8 mouse cellular contexts compared by ENCODE assay signal in genomic region chr4:107313690-107314478, GRCm38 (mm10). TPM values are rescaled to one million over a fixed set of nuclear protein-coding genes. Genes with fewer than 3 reads are reported as not detected.
A peak's percentile ranks its signal among the peaks of the same experiment; 100 is the strongest.
DNase-seq lines count a peak whose midpoint lies in the region; ATAC-seq and TF ChIP-seq lines count a peak whose summit lies in the region.

Gene Yipf1 (plus strand): TSS chr4:107314363.

- no peaks in the 10 kb centered on the region for H3K27me3 ChIP-seq in forebrain, embryonic 15.5 days

- H3K36me3 ChIP-seq in forebrain, embryonic 15.5 days = no peaks in the 10 kb centered on the region

- peak; percentile 80; the same call in 1 of the 2 replicates for TF ChIP-seq POLR2A in lung, adult 2 months (IDR thresholded peaks at IDR 0.05; ENCODE audit: borderline replicate concordance, extremely low read depth, low read depth, low read length)

- peak within 1 kb of the TSS; percentile 68 for H3K4me3 ChIP-seq in forebrain, embryonic 15.5 days
- peak within 1 kb of the TSS; percentile 70 for H3K4me3 ChIP-seq in lung, adult 2 months (replicated peaks; ENCODE audit: extremely low read depth, low read depth, low read length)

- WGBS in forebrain, embryonic 15.5 days = under 1% methylated on average over 29 of the region's 29 CpGs
- WGBS in lung, adult 2 months = 1% methylated on average over 29 of the region's 29 CpGs

- intact Hi-C loops in heart, postnatal 25 days (cut with DNase I) = loop anchor here (1.0 to 5.0 kb wide), 4 partner anchors 21 to 137 kb away; partner anchors contain the start of genes Hspb11, Lrrc42, Tceanc2 and Tmem59

- H3K9ac ChIP-seq in forebrain, embryonic 15.5 days (replicated peaks) = peak within 1 kb of the TSS; percentile 60

- peak; percentile 76 for DNase-seq in ES-CJ7 (ENCODE audit: low read depth, low spot score)
- DNase-seq in cerebellum, adult 11 months = peak; percentile 86
- DNase-seq in heart, postnatal 25 days (ENCODE audit: low spot score) = peak; percentile 87
- DNase-seq in layer of hippocampus, adult 18-20 months (ENCODE audit: low spot score in 2 of 2) = peak; percentile 81 to 92
- peak; percentile 88 for DNase-seq in lung, adult 2 months
- DNase-seq in thymus, adult 18-20 months = peak; percentile 84 to 89

- peak; percentile 37; the same call in 1 of the 2 replicates for TF ChIP-seq CTCF in lung, adult 2 months (IDR thresholded peaks at IDR 0.05; ENCODE audit: insufficient read depth, low read length)

- ATAC-seq in forebrain, embryonic 15.5 days (replicated peaks) = peak; percentile 92
- peak; percentile 95 for ATAC-seq in neutrophil, adult 5-6 weeks (ENCODE audit: extremely low read depth, insufficient number of reproducible peaks, low FRiP score, poor library complexity, severe bottlenecking)

- peaks cover 13% of the 10 kb centered on the region for H3K4me1 ChIP-seq in forebrain, embryonic 15.5 days
- H3K4me1 ChIP-seq in lung, adult 2 months (ENCODE audit: control insufficient read depth, insufficient read depth, low read length) = peaks cover 4% of the 10 kb centered on the region

- H3K4me2 ChIP-seq in forebrain, embryonic 15.5 days (replicated peaks) = peak within 1 kb of the TSS; percentile 58

- no peaks in the 10 kb centered on the region for H3K9me3 ChIP-seq in forebrain, embryonic 15.5 days

- H3K27ac ChIP-seq in forebrain, embryonic 15.5 days (replicated peaks) = peak within 1 kb of the TSS; percentile 50; the same call in 1 of the 2 replicates

RNA-seq across cellular contexts. Expression of gene Yipf1, which starts in this region (rescaled TPM):
- 53.2 and 54.3 TPM in 2 replicates for polyA plus RNA-seq in forebrain, embryonic 15.5 days (2015; fragmentation: Nextera tagmentation; extraction: Ambion mirVana)
- total RNA-seq in heart, postnatal 25 days (2021) = 10 to 100 TPM; 20.7 to 22.3 TPM
- total RNA-seq in layer of hippocampus, adult 18-20 months (2021) = 10 to 100 TPM; 54.9 to 58.4 TPM
- 32.2 and 48.6 TPM in 2 replicates for polyA plus RNA-seq in lung, adult 2 months (2012; rRNA removed)
- total RNA-seq in neutrophil, adult 5-6 weeks (2017) = 49.5 and 59.7 TPM in 2 replicates

Comparison
In these comparisons a context has a peak if more than half of its experiments do, and no peak if none do; other contexts are left out.
1. Peak in every context shown above with its lines: DNase-seq, ATAC-seq, H3K4me3 ChIP-seq and H3K27ac ChIP-seq.